Mouse (Mus musculus) liver, embryonic 14.5 days (tissue): ENCODE measurements around the gene Hsd17b13.

ENCODE experiments used
- CTCF ChIP-seq: IDR thresholded peaks from 2 replicates; pipeline ENCODE4 v1.5.1; 2016; ENCODE audit warnings: antibody characterized with exemption, low read depth, control low read depth
- EP300 ChIP-seq: IDR thresholded peaks from 2 replicates; pipeline ENCODE4 v1.6.1; 2016; ENCODE audit warnings: antibody characterized with exemption, low read depth

DNA sequence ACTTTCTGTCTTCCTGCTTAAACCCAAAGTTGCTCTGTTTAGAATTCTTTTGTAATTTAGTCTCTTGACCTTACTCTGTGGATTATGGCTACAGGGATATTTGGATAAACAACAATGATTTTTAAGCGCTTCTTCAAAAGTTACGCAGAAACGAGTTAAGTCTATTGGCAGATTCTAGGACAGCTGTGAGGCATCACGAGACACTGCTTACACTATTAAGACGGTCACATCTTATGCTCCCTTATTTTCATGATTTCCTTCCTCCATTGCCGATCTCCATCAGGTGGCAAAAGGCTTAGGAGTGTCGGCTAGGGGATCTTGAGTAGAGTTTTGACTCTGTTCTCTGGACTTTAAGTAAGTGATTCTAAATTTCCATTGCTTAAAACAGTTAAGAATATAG, 33.1 kb upstream of the Hsd17b13 start:
- TF ChIP-seq EP300 (no peak), CTCF (no peak)
